Mouse (Mus musculus): ENCODE measurements around the gene Dagla.

Gene Dagla

GRCm38 (mm10) chr19:10323362-10323837, 18.7 kb upstream of the Dagla start:
- ChIA-PET CTCF (interaction anchor here in 2 of 4 experiments (1.5 kb wide), 2 partner anchors 18 to 65 kb away, joined by 3 to 5 read pairs; no protein-coding TSS in a partner anchor), POLR2A (interaction anchor here in 1 of 4 experiments (0.6 kb wide), 1 partner anchor 399 kb away, joined by 4 read pairs; no protein-coding TSS in a partner anchor)

DNA sequence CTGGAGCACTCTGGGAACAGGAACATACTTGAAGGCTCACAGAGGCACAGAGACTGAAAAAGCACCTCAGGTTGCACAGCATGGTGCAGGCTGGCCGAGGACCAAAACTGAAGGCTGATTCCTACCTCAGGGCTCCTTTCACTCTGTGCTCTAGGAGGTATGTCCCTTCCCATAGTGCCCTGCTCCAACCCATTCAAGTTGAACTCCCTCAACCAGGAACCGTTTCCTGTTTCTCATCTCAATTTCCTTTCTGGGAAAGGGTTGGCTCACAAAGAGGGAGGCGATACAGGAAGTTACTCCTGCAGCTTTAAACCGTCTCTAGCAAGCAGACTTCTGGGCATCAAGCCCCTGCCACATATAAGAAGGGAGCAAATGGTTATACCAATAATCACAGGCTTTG, 13.1 kb upstream of the Dagla start:
- POLR2A ChIA-PET, result no interaction called here
- CTCF ChIA-PET, result interaction anchor here in 2 of 4 experiments (0.6 to 0.9 kb wide), 2 partner anchors 98 to 169 kb away, joined by 3 read pairs; no protein-coding TSS in a partner anchor

DNA sequence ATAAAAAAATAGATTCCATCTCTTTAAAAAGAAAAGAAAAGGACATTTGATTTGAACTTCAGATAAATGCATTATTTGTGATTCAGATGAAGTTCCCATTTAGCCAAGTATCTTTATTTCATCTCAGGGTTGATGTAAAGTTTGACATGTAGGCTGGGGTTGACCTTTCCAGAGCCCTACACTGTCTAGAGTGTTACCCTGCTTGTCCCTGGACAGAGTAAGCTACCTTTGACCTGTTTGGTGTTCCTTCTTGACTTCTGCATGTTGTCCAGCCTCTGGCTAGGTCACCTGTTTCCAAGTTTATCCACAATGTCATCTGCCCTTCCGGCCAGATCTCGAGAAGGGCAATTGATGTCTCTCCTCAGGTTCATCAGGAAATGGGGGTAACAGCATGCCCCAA, 12.7 kb upstream of the Dagla start:
- ChIA-PET POLR2A (interaction anchor here in 1 of 4 experiments (0.7 kb wide), 1 partner anchor 853 kb away, joined by 4 read pairs; no protein-coding TSS in a partner anchor), CTCF (interaction anchor here in 3 of 4 experiments (0.5 to 1.0 kb wide), 4 partner anchors 7 to 98 kb away, joined by 3 to 7 read pairs (median 4); no protein-coding TSS in a partner anchor)

GRCm38 (mm10) chr19:10316956-10317355, 12.3 kb upstream of the Dagla start:
- POLR2A ChIA-PET, result interaction anchor here in 1 of 4 experiments (0.7 kb wide), 1 partner anchor 853 kb away, joined by 4 read pairs; no protein-coding TSS in a partner anchor
- CTCF ChIA-PET, result interaction anchor here in 3 of 4 experiments (0.5 to 1.0 kb wide), 4 partner anchors 8 to 98 kb away, joined by 3 to 7 read pairs (median 4); no protein-coding TSS in a partner anchor

- ChIA-PET CTCF (no interaction called here), POLR2A (no interaction called here)
These were observed 7.4 kb upstream of the Dagla start for GRCm38 (mm10) chr19:10312072-10312471.

DNA sequence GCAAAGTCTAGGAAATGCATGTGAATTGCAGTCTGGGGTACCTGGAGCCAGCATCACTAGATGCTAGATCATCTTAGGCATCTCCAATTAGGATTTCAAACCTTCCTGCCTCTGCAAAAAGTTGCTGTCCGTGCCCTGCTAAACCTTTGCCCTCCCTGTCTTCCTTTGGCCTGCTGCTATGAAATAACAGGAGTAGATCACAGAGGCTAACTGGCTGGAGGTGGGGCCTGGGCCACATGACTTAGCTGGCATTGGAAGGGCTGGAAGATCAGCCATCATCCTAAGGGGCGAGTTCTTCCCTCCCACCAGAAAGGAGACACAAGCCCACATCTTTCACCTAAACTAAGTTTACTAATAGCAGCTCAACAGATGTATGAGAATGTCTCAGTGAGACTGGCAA, 4.3 kb upstream of the Dagla start:
- ChIA-PET CTCF (interaction anchor here in 1 of 4 experiments (1.6 kb wide), 1 partner anchor 43 kb away, joined by 4 read pairs; no protein-coding TSS in a partner anchor), POLR2A (interaction anchor here in 1 of 4 experiments (1.2 kb wide), 1 partner anchor 53 kb away, joined by 3 read pairs; no protein-coding TSS in a partner anchor)

DNA sequence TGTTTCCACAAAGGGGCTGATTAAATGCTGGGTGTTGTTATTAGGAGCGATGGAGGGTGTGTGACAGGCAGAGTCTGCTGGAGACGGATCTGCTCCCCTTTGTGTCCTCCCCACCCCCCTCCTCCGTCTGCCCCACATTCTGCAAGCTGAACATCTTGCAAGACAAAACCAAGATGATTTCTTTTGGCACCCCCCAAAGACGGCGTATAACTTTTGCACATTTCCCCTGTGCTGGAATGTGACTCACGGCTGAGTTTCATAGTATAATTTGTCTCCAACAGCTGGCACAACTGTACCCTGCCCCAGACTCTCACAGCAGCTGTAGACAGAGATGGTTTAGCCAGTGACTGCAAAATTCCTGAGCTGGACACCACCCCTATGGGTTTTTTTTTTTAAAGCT, 3.3 kb upstream of the Dagla start:
- ChIA-PET CTCF (interaction anchor here in 3 of 4 experiments (0.6 to 3.7 kb wide), 6 partner anchors 34 to 817 kb away, joined by 3 to 13 read pairs (median 4); no protein-coding TSS in a partner anchor), POLR2A (interaction anchor here in 1 of 4 experiments (1.2 kb wide), 1 partner anchor 52 kb away, joined by 3 read pairs; no protein-coding TSS in a partner anchor)

DNA sequence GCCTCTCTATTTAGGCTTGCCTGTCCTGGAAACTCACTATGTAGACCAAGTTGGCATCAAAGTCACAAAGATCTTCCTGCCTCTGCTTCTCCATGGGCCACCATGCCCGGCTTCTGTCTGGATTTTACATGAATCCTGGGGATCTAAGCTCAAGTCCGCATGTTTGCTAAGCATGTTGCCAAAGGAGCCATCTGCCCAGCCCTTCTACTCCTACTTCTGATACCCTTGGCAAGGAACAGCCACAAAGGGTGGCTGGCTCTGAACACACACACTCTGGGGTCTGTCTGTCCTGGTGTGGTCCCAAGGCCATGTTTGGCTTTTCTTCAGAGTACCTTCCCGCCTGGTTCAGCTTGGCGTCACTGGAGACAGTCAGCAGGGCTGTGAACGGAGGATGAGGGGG, 2.7 kb upstream of the Dagla start:
- ChIA-PET POLR2A (no interaction called here), CTCF (interaction anchor here in 3 of 4 experiments (0.8 to 3.7 kb wide), 4 partner anchors 22 to 49 kb away, joined by 3 to 13 read pairs (median 4); no protein-coding TSS in a partner anchor)

- CTCF ChIA-PET, result interaction anchor here in 3 of 4 experiments (0.8 to 3.7 kb wide), 4 partner anchors 22 to 48 kb away, joined by 3 to 13 read pairs (median 4); no protein-coding TSS in a partner anchor
These were observed 2.0 kb upstream of the Dagla start for GRCm38 (mm10) chr19:10306521-10307243.

DNA sequence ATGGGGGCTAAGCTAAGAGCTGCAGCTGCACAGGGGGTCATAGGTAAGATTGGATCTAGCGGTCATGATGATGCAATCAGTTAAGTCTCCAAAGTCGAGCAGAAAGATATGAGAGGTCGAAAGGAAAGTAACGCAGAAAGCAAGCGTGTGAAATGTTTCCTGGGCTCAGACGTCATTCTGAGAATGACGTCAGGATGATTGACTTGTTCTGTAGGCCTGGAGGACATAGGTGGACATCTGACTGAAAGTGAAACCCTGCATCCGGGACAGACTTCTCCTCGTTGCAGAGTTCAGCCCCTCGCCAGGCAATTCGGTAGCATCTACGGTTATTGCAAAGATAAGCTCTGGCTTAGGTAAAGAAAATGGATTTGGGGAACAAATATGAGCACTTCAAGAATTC, 963 bp upstream of the Dagla start:
- POLR2A ChIA-PET, result interaction anchor here in 1 of 4 experiments (0.8 kb wide), 1 partner anchor 77 kb away, joined by 4 read pairs; no protein-coding TSS in a partner anchor
- CTCF ChIA-PET, result interaction anchor here (0.5 to 3.7 kb wide), 7 partner anchors 20 to 59 kb away, joined by 3 to 13 read pairs (median 3); no protein-coding TSS in a partner anchor

More at GRCm38 (mm10) chr19:10306521-10307243, 2.0 kb upstream of the Dagla start:
- POLR2A ChIA-PET, result interaction anchor here in 1 of 4 experiments (0.6 kb wide), 1 partner anchor 9 kb away, joined by 3 read pairs; no protein-coding TSS in a partner anchor

DNA sequence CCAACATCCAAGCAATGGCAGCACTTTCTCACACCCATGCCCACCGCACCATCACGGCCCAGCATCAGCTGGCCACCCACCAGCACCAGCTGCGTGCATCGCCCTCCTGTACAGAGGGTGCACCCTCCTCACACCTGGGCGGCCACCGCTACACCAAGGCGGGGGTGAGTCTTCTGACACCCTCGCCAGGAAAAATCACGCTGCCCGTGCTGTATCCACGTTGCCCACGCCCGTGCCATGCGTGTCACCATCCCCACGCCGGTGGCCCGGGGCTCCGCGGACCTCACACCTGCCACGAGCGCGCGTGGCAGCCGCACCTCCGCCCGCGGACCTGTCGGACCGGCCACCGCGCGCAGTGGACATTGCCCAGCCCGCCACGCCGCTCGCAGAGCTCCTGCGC, 282 bp downstream of the Dagla start:
- ChIA-PET CTCF (interaction anchor here in 3 of 4 experiments (0.8 to 1.5 kb wide), 7 partner anchors 10 to 41 kb away, joined by 3 to 5 read pairs (median 3); no protein-coding TSS in a partner anchor), POLR2A (interaction anchor here in 1 of 4 experiments (1.3 to 1.4 kb wide), 2 partner anchors 10 to 11 kb away, joined by 3 to 5 read pairs; no protein-coding TSS in a partner anchor)

GRCm38 (mm10) chr19:10302852-10303251, 1.8 kb downstream of the Dagla start:
- POLR2A ChIA-PET, result interaction anchor here in 1 of 4 experiments (1.0 kb wide), 1 partner anchor 25 kb away, joined by 3 read pairs; no protein-coding TSS in a partner anchor

GRCm38 (mm10) chr19:10301866-10302356, 2.8 kb downstream of the Dagla start:
- ChIA-PET CTCF (interaction anchor here in 2 of 4 experiments (0.6 to 1.0 kb wide), 2 partner anchors 35 to 127 kb away, joined by 3 to 4 read pairs; no protein-coding TSS in a partner anchor), POLR2A (no interaction called here)

More at GRCm38 (mm10) chr19:10302852-10303251, 1.8 kb downstream of the Dagla start:
- CTCF ChIA-PET, result interaction anchor here in 2 of 4 experiments (1.0 to 1.5 kb wide), 3 partner anchors 36 to 38 kb away, joined by 3 to 5 read pairs (median 4); no protein-coding TSS in a partner anchor

- ChIA-PET CTCF (no interaction called here), POLR2A (no interaction called here)
These were observed 3.4 kb downstream of the Dagla start for GRCm38 (mm10) chr19:10301263-10301662.

- CTCF ChIA-PET, result no interaction called here
- POLR2A ChIA-PET, result no interaction called here
These were observed 3.9 kb downstream of the Dagla start for GRCm38 (mm10) chr19:10300809-10301208.

- ChIA-PET CTCF (interaction anchor here in 1 of 4 experiments (1.0 kb wide), 1 partner anchor 22 kb away, joined by 3 read pairs; no protein-coding TSS in a partner anchor), POLR2A (interaction anchor here in 1 of 4 experiments (0.6 kb wide), 1 partner anchor 200 kb away, joined by 5 read pairs; no protein-coding TSS in a partner anchor)
These were observed 6.4 kb downstream of the Dagla start for GRCm38 (mm10) chr19:10298268-10298667.

DNA sequence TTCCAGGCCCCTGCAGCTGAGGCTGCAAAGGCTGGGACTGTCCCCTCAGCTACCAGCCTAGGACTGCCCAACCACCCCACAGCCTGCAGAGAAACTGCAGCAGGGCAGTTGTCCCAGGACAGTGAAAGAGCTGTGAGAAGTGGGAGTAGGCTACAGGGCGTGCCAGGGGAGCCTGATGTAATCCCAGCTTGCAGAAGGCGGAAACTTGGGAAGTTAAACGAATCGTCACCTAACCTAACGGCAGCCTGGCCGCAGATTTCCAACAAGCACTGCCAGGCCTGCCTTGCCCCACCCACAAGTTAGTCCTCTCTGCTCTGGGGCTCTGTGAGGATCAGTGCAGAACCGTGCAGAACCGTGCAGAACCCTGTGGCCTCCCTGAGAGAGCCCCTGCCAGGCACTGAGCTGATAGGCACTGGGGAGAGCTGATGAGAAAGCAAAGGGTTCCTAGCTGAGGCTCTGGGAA, 7.6 kb downstream of the Dagla start:
- ChIA-PET POLR2A (interaction anchor here in 2 of 4 experiments (1.0 to 4.9 kb wide), 7 partner anchors 9 to 190 kb away, joined by 3 to 29 read pairs (median 4); no protein-coding TSS in a partner anchor), CTCF (interaction anchor here in 3 of 4 experiments (0.6 to 1.5 kb wide), 8 partner anchors 18 to 441 kb away, joined by 3 to 7 read pairs (median 3); no protein-coding TSS in a partner anchor)

GRCm38 (mm10) chr19:10296306-10296705, 8.4 kb downstream of the Dagla start:
- POLR2A ChIA-PET, result interaction anchor here in 3 of 4 experiments (0.7 to 4.9 kb wide), 8 partner anchors 8 to 190 kb away, joined by 3 to 29 read pairs (median 4); no protein-coding TSS in a partner anchor
- CTCF ChIA-PET, result interaction anchor here in 3 of 4 experiments (0.6 to 1.5 kb wide), 5 partner anchors 28 to 303 kb away, joined by 3 to 4 read pairs (median 3); no protein-coding TSS in a partner anchor

Data from embryonic stem cell, embryonic (primary cell).